Mouse (Mus musculus): ENCODE results near the gene Zfp791. TPM values are rescaled to one million over a fixed set of nuclear protein-coding genes. Genes with fewer than 3 reads are reported as not detected.
A peak's percentile ranks its signal among the peaks of the same experiment; 100 is the strongest.

The Zfp791 gene
- total RNA-seq, 2 experiments from 2014 or later, result 7.0 to 7.9 TPM

GRCm38 (mm10) chr8:85081216-85081555 is 41.7 kb downstream of the Zfp791 start, which contains the start of gene Wdr83:
Wdr83 (minus strand) TSS chr8:85081306.
- intact Hi-C loops (cut with DNase I), result loop anchor here (5.0 kb wide), 1 partner anchor 216 kb away; the partner anchor contains the start of genes Orc6 and Vps35
- TF ChIP-seq CTCF (IDR thresholded peaks at IDR 0.05), result no peak
- Histone ChIP-seq H3K4me3 (peak within 1 kb of the TSS; percentile 87), H3K27ac (peak within 1 kb of the TSS; percentile 92)
- DNase-seq (ENCODE audit: extremely low spot score in 1 of 2, low spot score in 2 of 2), result no peak

GRCm38 (mm10) chr8:85080532-85081215 is 42.2 kb downstream of the Zfp791 start, which contains the start of gene Wdr83os:
Wdr83os (plus strand) TSS chr8:85080740.
- intact Hi-C loops (cut with DNase I), result loop anchor here (5.0 kb wide), 1 partner anchor 217 kb away; the partner anchor contains the start of genes Orc6 and Vps35
- peak within 1 kb of the TSS; percentile 87 for H3K4me3 ChIP-seq
- TF ChIP-seq CTCF (IDR thresholded peaks at IDR 0.05), result no peak; the same call in 1 of the 2 replicates
- peak; percentile 44 to 55 for DNase-seq (ENCODE audit: extremely low spot score in 1 of 2, low spot score in 2 of 2)
- peak within 1 kb of the TSS; percentile 92 for H3K27ac ChIP-seq

GRCm38 (mm10) chr8:85080214-85080531 is 42.7 kb downstream of the Zfp791 start:
- Histone ChIP-seq H3K4me3 (peak overlapping the region; percentile 87), H3K27ac (peak overlapping the region; percentile 92)
- no peak for TF ChIP-seq CTCF (IDR thresholded peaks at IDR 0.05)
- DNase-seq (ENCODE audit: extremely low spot score in 1 of 2, low spot score in 2 of 2), result no peak
- intact Hi-C loops (cut with DNase I), result loop anchor here (5.0 kb wide), 1 partner anchor 217 kb away; the partner anchor contains the start of genes Orc6 and Vps35

- peak; percentile 99 for TF ChIP-seq CTCF (IDR thresholded peaks at IDR 0.05)
- DNase-seq (ENCODE audit: extremely low spot score in 1 of 2, low spot score in 2 of 2), result peak; percentile 75 to 81
- intact Hi-C loops (cut with DNase I), result loop anchor here (2.0 kb wide), 1 partner anchor 94 kb away; no protein-coding TSS in a partner anchor
- Histone ChIP-seq H3K4me3 (no peak overlapping the region), H3K27ac (no peak overlapping the region)
Observed at GRCm38 (mm10) chr8:85076993-85077392, 45.9 kb downstream of the Zfp791 start.

GRCm38 (mm10) chr8:85076001-85076400 is 46.9 kb downstream of the Zfp791 start:
- no peak overlapping the region for H3K27ac ChIP-seq
- peak in 1 of 2 experiments; percentile 33 for DNase-seq (ENCODE audit: extremely low spot score in 1 of 2, low spot score in 2 of 2)
- peak; percentile 44 for TF ChIP-seq CTCF (IDR thresholded peaks at IDR 0.05)
- H3K4me3 ChIP-seq, result no peak overlapping the region
- intact Hi-C loops (cut with DNase I), result loop anchor here (2.0 kb wide), 1 partner anchor 95 kb away; no protein-coding TSS in a partner anchor

GRCm38 (mm10) chr8:85074617-85075016 is 48.3 kb downstream of the Zfp791 start:
- no peak for TF ChIP-seq CTCF (IDR thresholded peaks at IDR 0.05)
- no peak overlapping the region for H3K27ac ChIP-seq
- no peak for DNase-seq (ENCODE audit: extremely low spot score in 1 of 2, low spot score in 2 of 2)
- H3K4me3 ChIP-seq, result no peak overlapping the region
- intact Hi-C loops (cut with DNase I), result loop anchor here (5.0 kb wide), 2 partner anchors 47 to 97 kb away; partner anchors contain the start of genes Asna1, Junb and Trir

GRCm38 (mm10) chr8:85074167-85074566 is 48.7 kb downstream of the Zfp791 start:
- no peak for DNase-seq (ENCODE audit: extremely low spot score in 1 of 2, low spot score in 2 of 2)
- intact Hi-C loops (cut with DNase I), result loop anchor here (5.0 kb wide), 2 partner anchors 47 to 97 kb away; partner anchors contain the start of genes Asna1, Junb and Trir
- H3K4me3 ChIP-seq, result no peak overlapping the region

GRCm38 (mm10) chr8:85073041-85073612 is 49.8 kb downstream of the Zfp791 start:
- Histone ChIP-seq H3K27ac (no peak overlapping the region; the same call in 1 of the 2 replicates), H3K4me3 (no peak overlapping the region; the same call in 1 of the 2 replicates)
- TF ChIP-seq CTCF (IDR thresholded peaks at IDR 0.05), result no peak
- no peak for DNase-seq (ENCODE audit: extremely low spot score in 1 of 2, low spot score in 2 of 2)
- intact Hi-C loops (cut with DNase I), result loop anchor here (5.0 kb wide), 2 partner anchors 46 to 96 kb away; partner anchors contain the start of genes Asna1, Junb and Trir

More at GRCm38 (mm10) chr8:85074167-85074566, 48.7 kb downstream of the Zfp791 start:
- no peak overlapping the region for H3K27ac ChIP-seq
- TF ChIP-seq CTCF (IDR thresholded peaks at IDR 0.05), result no peak

GRCm38 (mm10) chr8:85072364-85072929 is 50.4 kb downstream of the Zfp791 start:
- DNase-seq (ENCODE audit: extremely low spot score in 1 of 2, low spot score in 2 of 2), result no peak
- intact Hi-C loops (cut with DNase I), result loop anchor here (5.0 kb wide), 2 partner anchors 45 to 95 kb away; partner anchors contain the start of genes Asna1, Junb and Trir
- Histone ChIP-seq H3K4me3 (peak overlapping the region; percentile 70), H3K27ac (peak overlapping the region; percentile 93)
- TF ChIP-seq CTCF (IDR thresholded peaks at IDR 0.05), result no peak

GRCm38 (mm10) chr8:85071514-85072281 is 51.2 kb downstream of the Zfp791 start, which contains the start of gene Dhps:
Dhps (plus strand) TSS chr8:85071757.
- TF ChIP-seq CTCF (IDR thresholded peaks at IDR 0.05), result peak; percentile 18
- Histone ChIP-seq H3K27ac (peak within 1 kb of the TSS; percentile 93), H3K4me3 (peak within 1 kb of the TSS; percentile 70)
- peak; percentile 88 to 90 for DNase-seq (ENCODE audit: extremely low spot score in 1 of 2, low spot score in 2 of 2)
- intact Hi-C loops (cut with DNase I), result loop anchor here (5.0 kb wide), 2 partner anchors 44 to 94 kb away; partner anchors contain the start of genes Asna1, Junb and Trir

GRCm38 (mm10) chr8:85071041-85071440 is 51.9 kb downstream of the Zfp791 start:
- intact Hi-C loops (cut with DNase I), result loop anchor here (5.0 kb wide), 2 partner anchors 44 to 94 kb away; partner anchors contain the start of genes Asna1, Junb and Trir
- H3K27ac ChIP-seq, result peak overlapping the region; percentile 93; the same call in 1 of the 2 replicates
- peak overlapping the region; percentile 70 for H3K4me3 ChIP-seq
- TF ChIP-seq CTCF (IDR thresholded peaks at IDR 0.05), result no peak
- no peak for DNase-seq (ENCODE audit: extremely low spot score in 1 of 2, low spot score in 2 of 2)
